Mouse (Mus musculus): ENCODE measurements around the gene Fam71a. TPM values are rescaled to one million over a fixed set of nuclear protein-coding genes. Genes with fewer than 3 reads are reported as not detected.

Gene Fam71a
- polyA plus RNA-seq, 1 experiment from 2014 or later, result not detected

- WGBS, result 59% methylated on average over 6 of the region's 6 CpGs
- Histone ChIP-seq H3K36me3 (no peaks in the 10 kb centered on the region), H3K27me3 (peaks cover 12% of the 10 kb centered on the region), H3K9ac (no peak overlapping the region), H3K4me2 (no peak overlapping the region), H3K4me3 (no peak overlapping the region), H3K4me1 (replicated peaks) (no peaks in the 10 kb centered on the region), H3K9me3 (replicated peaks) (no peaks in the 10 kb centered on the region), H3K27ac (no peak overlapping the region)
- ATAC-seq (replicated peaks; ENCODE audit: insufficient number of reproducible peaks, insufficient read depth, low FRiP score, low read depth), result no peak
Measured at GRCm38 (mm10) chr1:191192213-191192612, 27.6 kb upstream of the Fam71a start.

- no peak overlapping the region for H3K9ac ChIP-seq
Measured at GRCm38 (mm10) chr1:191189671-191190372, 25.2 kb upstream of the Fam71a start.

GRCm38 (mm10) chr1:191186386-191186770 is 21.8 kb upstream of the Fam71a start:
- Histone ChIP-seq H3K27me3 (peaks cover 4% of the 10 kb centered on the region), H3K4me2 (peak overlapping the region; percentile 96), H3K27ac (peak overlapping the region; percentile 63), H3K9ac (no peak overlapping the region), H3K9me3 (replicated peaks) (no peaks in the 10 kb centered on the region), H3K36me3 (no peaks in the 10 kb centered on the region), H3K4me3 (peak overlapping the region; percentile 75), H3K4me1 (replicated peaks) (peaks cover 35% of the 10 kb centered on the region)
- ATAC-seq (replicated peaks; ENCODE audit: insufficient number of reproducible peaks, insufficient read depth, low FRiP score, low read depth), result no peak
- WGBS, result 9% methylated on average over 7 of the region's 7 CpGs

More at GRCm38 (mm10) chr1:191189671-191190372, 25.2 kb upstream of the Fam71a start:
- Histone ChIP-seq H3K4me2 (no peak overlapping the region), H3K27me3 (peaks cover 12% of the 10 kb centered on the region), H3K9me3 (replicated peaks) (no peaks in the 10 kb centered on the region), H3K4me3 (no peak overlapping the region), H3K27ac (no peak overlapping the region), H3K36me3 (no peaks in the 10 kb centered on the region), H3K4me1 (replicated peaks) (peaks cover 16% of the 10 kb centered on the region)
- 40% methylated on average over 6 of the region's 6 CpGs for WGBS
- no peak for ATAC-seq (replicated peaks; ENCODE audit: insufficient number of reproducible peaks, insufficient read depth, low FRiP score, low read depth)

GRCm38 (mm10) chr1:191185761-191186385 is 21.3 kb upstream of the Fam71a start:
- peak overlapping the region; percentile 65 for H3K9ac ChIP-seq
- no peak for ATAC-seq (replicated peaks; ENCODE audit: insufficient number of reproducible peaks, insufficient read depth, low FRiP score, low read depth)
- peaks cover 40% of the 10 kb centered on the region for H3K4me1 ChIP-seq (replicated peaks)
- peak overlapping the region; percentile 63 for H3K27ac ChIP-seq
- WGBS, result 2% methylated on average over 16 of the region's 16 CpGs
- H3K9me3 ChIP-seq (replicated peaks), result no peaks in the 10 kb centered on the region
- peak overlapping the region; percentile 96 for H3K4me2 ChIP-seq
- peak overlapping the region; percentile 75 for H3K4me3 ChIP-seq
- no peaks in the 10 kb centered on the region; the same call in 1 of the 2 replicates for H3K27me3 ChIP-seq
- H3K36me3 ChIP-seq, result no peaks in the 10 kb centered on the region

GRCm38 (mm10) chr1:191184841-191185251 is 20.2 kb upstream of the Fam71a start:
- 3% methylated on average over 22 of the region's 22 CpGs for WGBS
- no peaks in the 10 kb centered on the region for H3K36me3 ChIP-seq
- H3K4me3 ChIP-seq, result peak overlapping the region; percentile 75
- ATAC-seq (replicated peaks; ENCODE audit: insufficient number of reproducible peaks, insufficient read depth, low FRiP score, low read depth), result no peak
- no peak overlapping the region for H3K27ac ChIP-seq
- H3K4me2 ChIP-seq, result peak overlapping the region; percentile 96
- no peaks in the 10 kb centered on the region for H3K9me3 ChIP-seq (replicated peaks)
- no peaks in the 10 kb centered on the region; the same call in 1 of the 2 replicates for H3K27me3 ChIP-seq
- peak overlapping the region; percentile 65 for H3K9ac ChIP-seq
- H3K4me1 ChIP-seq (replicated peaks), result peaks cover 47% of the 10 kb centered on the region

GRCm38 (mm10) chr1:191184066-191184815 is 19.6 kb upstream of the Fam71a start:
- Histone ChIP-seq H3K4me2 (peak overlapping the region; percentile 96), H3K36me3 (no peaks in the 10 kb centered on the region), H3K9ac (peak overlapping the region; percentile 65), H3K4me1 (replicated peaks) (peaks cover 52% of the 10 kb centered on the region), H3K27ac (peak overlapping the region; percentile 87), H3K27me3 (no peaks in the 10 kb centered on the region; the same call in 1 of the 2 replicates), H3K9me3 (replicated peaks) (no peaks in the 10 kb centered on the region), H3K4me3 (peak overlapping the region; percentile 75)
- ATAC-seq (replicated peaks; ENCODE audit: insufficient number of reproducible peaks, insufficient read depth, low FRiP score, low read depth), result no peak
- WGBS, result 3% methylated on average over 42 of the region's 42 CpGs

GRCm38 (mm10) chr1:191183163-191184065 is 18.8 kb upstream of the Fam71a start:
- WGBS, result under 1% methylated on average over 67 of the region's 67 CpGs
- peaks cover 60% of the 10 kb centered on the region for H3K4me1 ChIP-seq (replicated peaks)
- ATAC-seq (replicated peaks; ENCODE audit: insufficient number of reproducible peaks, insufficient read depth, low FRiP score, low read depth), result peak; percentile 95
- peak overlapping the region; percentile 90 for H3K27ac ChIP-seq
- peak overlapping the region; percentile 84 for H3K9ac ChIP-seq
- peak overlapping the region; percentile 96 for H3K4me2 ChIP-seq
- H3K4me3 ChIP-seq, result peak overlapping the region; percentile 75
- H3K9me3 ChIP-seq (replicated peaks), result no peaks in the 10 kb centered on the region
- no peaks in the 10 kb centered on the region for H3K36me3 ChIP-seq
- H3K27me3 ChIP-seq, result no peaks in the 10 kb centered on the region; the same call in 1 of the 2 replicates

GRCm38 (mm10) chr1:191182431-191183162 is 18.0 kb upstream of the Fam71a start:
- Histone ChIP-seq H3K4me3 (peak overlapping the region; percentile 75), H3K9ac (peak overlapping the region; percentile 84), H3K27ac (peak overlapping the region; percentile 90), H3K4me2 (peak overlapping the region; percentile 96), H3K4me1 (replicated peaks) (peaks cover 63% of the 10 kb centered on the region), H3K9me3 (replicated peaks) (no peaks in the 10 kb centered on the region), H3K27me3 (no peaks in the 10 kb centered on the region; the same call in 1 of the 2 replicates), H3K36me3 (no peaks in the 10 kb centered on the region)
- WGBS, result 1% methylated on average over 61 of the region's 61 CpGs
- ATAC-seq (replicated peaks; ENCODE audit: insufficient number of reproducible peaks, insufficient read depth, low FRiP score, low read depth), result 0 out of 2 replicates have a peak, but pooled peaks have one; percentile 12

- no peak for ATAC-seq (replicated peaks; ENCODE audit: insufficient number of reproducible peaks, insufficient read depth, low FRiP score, low read depth)
- Histone ChIP-seq H3K4me3 (peak overlapping the region; percentile 75), H3K27ac (0 out of 2 replicates have a peak overlapping the region, but pooled peaks have one; percentile 90), H3K9me3 (replicated peaks) (no peaks in the 10 kb centered on the region), H3K27me3 (no peaks in the 10 kb centered on the region; the same call in 1 of the 2 replicates), H3K4me1 (replicated peaks) (peaks cover 63% of the 10 kb centered on the region), H3K36me3 (0 out of 2 replicates have a peak, but pooled peaks cover 2% of the 10 kb centered on the region), H3K9ac (no peak overlapping the region), H3K4me2 (peak overlapping the region; percentile 96)
- WGBS, result 42% methylated on average over 12 of the region's 12 CpGs
Measured at GRCm38 (mm10) chr1:191181469-191182259, 17.0 kb upstream of the Fam71a start.

All from heart, embryonic 15.5 days (tissue).